Mouse (Mus musculus): ENCODE measurements around the gene Akap14. TPM values are rescaled to one million over a fixed set of nuclear protein-coding genes. Genes with fewer than 3 reads are reported as not detected.
"Not testable (repeated sequence)": the region's sequence is repeated elsewhere in the genome, so short reads cannot be mapped to it uniquely, and the experiment has no call there.

The Akap14 gene
- polyA plus RNA-seq (2011; ENCODE audit: insufficient read depth, insufficient read length, low replicate concordance, missing spikeins), result 0.54 TPM in 1 of 2 replicates, not detected in the other

- no peaks in the 10 kb centered on the region; the same call in 1 of the 2 replicates for H3K4me1 ChIP-seq (ENCODE audit: control insufficient read depth, insufficient read depth, low read length)
- WGBS, result 65% methylated on average over 5 of the region's 5 CpGs
- no peak within 1 kb of the TSS for H3K4me3 ChIP-seq (replicated peaks; ENCODE audit: control insufficient read depth, low read depth, low read length)
- H3K27ac ChIP-seq (ENCODE audit: control insufficient read depth, insufficient read depth, low read depth, low read length, poor library complexity), result no peak within 1 kb of the TSS
- no peak for TF ChIP-seq CTCF (IDR thresholded peaks at IDR 0.05; ENCODE audit: control insufficient read depth, insufficient read depth, low read length)
- TF ChIP-seq POLR2A (IDR thresholded peaks at IDR 0.05; ENCODE audit: borderline replicate concordance, control insufficient read depth, low read depth, low read length), result no peak
Observed at GRCm38 (mm10) chrX:37168742-37169141, at the start of gene Akap14. TSS of gene Akap14 (minus strand) at chrX:37168842.

GRCm38 (mm10) chrX:37210941-37211340, 42.3 kb upstream of the Akap14 start, which contains the start of gene Gm9:
TSS of gene Gm9 (minus strand) at chrX:37211041.
- Histone ChIP-seq H3K4me3 (replicated peaks; ENCODE audit: control insufficient read depth, low read depth, low read length) (no peak within 1 kb of the TSS), H3K27ac (ENCODE audit: control insufficient read depth, insufficient read depth, low read depth, low read length, poor library complexity) (no peak within 1 kb of the TSS), H3K4me1 (ENCODE audit: control insufficient read depth, insufficient read depth, low read length) (no peaks in the 10 kb centered on the region; the same call in 1 of the 2 replicates)
- WGBS, result 82% methylated on average over 10 of the region's 10 CpGs
- no peak for TF ChIP-seq CTCF (IDR thresholded peaks at IDR 0.05; ENCODE audit: control insufficient read depth, insufficient read depth, low read length)
- TF ChIP-seq POLR2A (IDR thresholded peaks at IDR 0.05; ENCODE audit: borderline replicate concordance, control insufficient read depth, low read depth, low read length), result no peak

GRCm38 (mm10) chrX:37198676-37199075, 30.0 kb upstream of the Akap14 start:
- H3K4me3 ChIP-seq (replicated peaks; ENCODE audit: control insufficient read depth, low read depth, low read length), result no peak overlapping the region
- 66% methylated on average over 8 of the region's 8 CpGs for WGBS
- no peaks in the 10 kb centered on the region for H3K4me1 ChIP-seq (ENCODE audit: control insufficient read depth, insufficient read depth, low read length)
- no peak for TF ChIP-seq CTCF (IDR thresholded peaks at IDR 0.05; ENCODE audit: control insufficient read depth, insufficient read depth, low read length)
- no peak for TF ChIP-seq POLR2A (IDR thresholded peaks at IDR 0.05; ENCODE audit: borderline replicate concordance, control insufficient read depth, low read depth, low read length)
- H3K27ac ChIP-seq (ENCODE audit: control insufficient read depth, insufficient read depth, low read depth, low read length, poor library complexity), result no peak overlapping the region

GRCm38 (mm10) chrX:37191744-37192379, 23.2 kb upstream of the Akap14 start:
- H3K4me3 ChIP-seq (replicated peaks; ENCODE audit: control insufficient read depth, low read depth, low read length), result peak overlapping the region; percentile 98
- no peak for TF ChIP-seq POLR2A (IDR thresholded peaks at IDR 0.05; ENCODE audit: borderline replicate concordance, control insufficient read depth, low read depth, low read length)
- no peak for TF ChIP-seq CTCF (IDR thresholded peaks at IDR 0.05; ENCODE audit: control insufficient read depth, insufficient read depth, low read length)
- no peaks in the 10 kb centered on the region; the same call in 1 of the 2 replicates for H3K4me1 ChIP-seq (ENCODE audit: control insufficient read depth, insufficient read depth, low read length)
- 0 out of 2 replicates have a peak overlapping the region, but pooled peaks have one; percentile 53 for H3K27ac ChIP-seq (ENCODE audit: control insufficient read depth, insufficient read depth, low read depth, low read length, poor library complexity)
- 18% methylated on average over 28 of the region's 28 CpGs for WGBS

- Histone ChIP-seq H3K4me1 (ENCODE audit: control insufficient read depth, insufficient read depth, low read length) (no peaks in the 10 kb centered on the region; the same call in 1 of the 2 replicates), H3K27ac (ENCODE audit: control insufficient read depth, insufficient read depth, low read depth, low read length, poor library complexity) (peak within 1 kb of the TSS; percentile 53; the same call in 1 of the 2 replicates), H3K4me3 (replicated peaks; ENCODE audit: control insufficient read depth, low read depth, low read length) (peak within 1 kb of the TSS; percentile 98)
- TF ChIP-seq POLR2A (IDR thresholded peaks at IDR 0.05; ENCODE audit: borderline replicate concordance, control insufficient read depth, low read depth, low read length) (peak; percentile 54; the same call in 1 of the 2 replicates), CTCF (IDR thresholded peaks at IDR 0.05; ENCODE audit: control insufficient read depth, insufficient read depth, low read length) (no peak)
- 13% methylated on average over 63 of the region's 63 CpGs for WGBS
Observed at GRCm38 (mm10) chrX:37191105-37191743, 22.6 kb upstream of the Akap14 start, which contains the start of the genes Ndufa1 and Rnf113a1. TSS of gene Ndufa1 (minus strand) at chrX:37191163. TSS of gene Rnf113a1 (plus strand) at chrX:37191245.

- Histone ChIP-seq H3K4me3 (replicated peaks; ENCODE audit: control insufficient read depth, low read depth, low read length) (peak overlapping the region; percentile 98), H3K27ac (ENCODE audit: control insufficient read depth, insufficient read depth, low read depth, low read length, poor library complexity) (no peak overlapping the region), H3K4me1 (ENCODE audit: control insufficient read depth, insufficient read depth, low read length) (no peaks in the 10 kb centered on the region; the same call in 1 of the 2 replicates)
- WGBS, result 18% methylated on average over 20 of the region's 20 CpGs
- no peak for TF ChIP-seq POLR2A (IDR thresholded peaks at IDR 0.05; ENCODE audit: borderline replicate concordance, control insufficient read depth, low read depth, low read length)
- TF ChIP-seq CTCF (IDR thresholded peaks at IDR 0.05; ENCODE audit: control insufficient read depth, insufficient read depth, low read length), result no peak
Observed at GRCm38 (mm10) chrX:37190755-37191104, 22.1 kb upstream of the Akap14 start.

- 61% methylated on average over 5 of the region's 8 CpGs for WGBS
- H3K27ac ChIP-seq (ENCODE audit: control insufficient read depth, insufficient read depth, low read depth, low read length, poor library complexity); H3K4me3 ChIP-seq (replicated peaks; ENCODE audit: control insufficient read depth, low read depth, low read length); H3K4me1 ChIP-seq (ENCODE audit: control insufficient read depth, insufficient read depth, low read length): not testable (repeated sequence)
Observed at GRCm38 (mm10) chrX:37184401-37184800, 15.8 kb upstream of the Akap14 start.

- H3K27ac ChIP-seq (ENCODE audit: control insufficient read depth, insufficient read depth, low read depth, low read length, poor library complexity), result no peak overlapping the region
- H3K4me1 ChIP-seq (ENCODE audit: control insufficient read depth, insufficient read depth, low read length), result no peaks in the 10 kb centered on the region
- TF ChIP-seq CTCF (IDR thresholded peaks at IDR 0.05; ENCODE audit: control insufficient read depth, insufficient read depth, low read length) (no peak), POLR2A (IDR thresholded peaks at IDR 0.05; ENCODE audit: borderline replicate concordance, control insufficient read depth, low read depth, low read length) (no peak)
- 15% methylated on average over 3 of the region's 3 CpGs for WGBS
- H3K4me3 ChIP-seq (replicated peaks; ENCODE audit: control insufficient read depth, low read depth, low read length), result no peak overlapping the region
Observed at GRCm38 (mm10) chrX:37167085-37167484, 1.6 kb downstream of the Akap14 start.
